Mouse (Mus musculus) lung, postnatal 0 days (tissue): ENCODE data around the gene Gpr45.

Source experiments
- CTCF ChIP-seq: IDR thresholded peaks from 2 replicates; pipeline ENCODE4 v1.5.1; 2016; ENCODE audit warnings: antibody characterized with exemption, mild to moderate bottlenecking
- EP300 ChIP-seq: IDR thresholded peaks from 2 replicates; pipeline ENCODE4 v1.6.1; 2016; ENCODE audit warnings: antibody characterized with exemption, mild to moderate bottlenecking, control low read depth

GRCm38 (mm10) chr1:42952734-42953481 lies at the start of gene Gpr45:
- TF ChIP-seq CTCF (no peak), EP300 (no peak)
